Mouse (Mus musculus): ENCODE results near the gene 1500011B03Rik.

- no peak for TF ChIP-seq CTCF (IDR thresholded peaks at IDR 0.05; ENCODE audit: control insufficient read depth, insufficient read depth, insufficient replicate concordance, low read depth, low read length)
- TF ChIP-seq POLR2A (IDR thresholded peaks at IDR 0.05; ENCODE audit: control insufficient read depth, low read depth, low read length): no peak
Measured at GRCm38 (mm10) chr5:114793317-114793716, 30.0 kb downstream of the 1500011B03Rik start.

All from testis, adult 2 months (tissue).